In the genomic region with DNA sequence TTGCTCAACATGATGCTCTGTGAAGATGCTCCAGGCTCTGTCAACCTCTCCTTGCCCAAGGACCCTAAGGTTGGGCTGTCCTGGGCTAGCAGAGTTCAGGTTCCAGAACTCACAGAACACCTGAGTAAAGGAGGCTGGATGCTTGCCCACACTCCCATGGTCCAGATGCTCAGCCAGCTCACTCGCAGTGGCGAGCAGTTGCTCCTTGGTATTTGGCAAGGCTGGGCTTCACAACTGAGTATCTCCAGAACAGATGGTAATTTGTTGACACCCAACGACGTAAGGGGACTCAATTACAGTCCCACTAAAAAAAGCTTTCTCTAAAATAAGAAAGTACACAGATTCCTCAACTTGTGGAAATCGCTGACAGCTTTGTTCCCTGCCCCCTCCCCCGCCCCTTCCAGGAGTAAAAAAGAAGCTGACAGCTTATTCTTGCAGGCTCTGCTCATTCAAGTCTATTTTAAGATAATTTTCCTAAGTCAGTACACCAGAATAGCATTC, we compare ENCODE assay signal across 8 mouse cellular contexts.
A peak's percentile ranks its signal among the peaks of the same experiment; 100 is the strongest.
DNase-seq lines count a peak whose midpoint lies in the region; ATAC-seq lines count a peak whose summit lies in the region.

No protein-coding gene starts in this region.

- H3K27ac ChIP-seq in heart, embryonic 10.5 days, result peak overlapping the region; percentile 82
- H3K27ac ChIP-seq in midbrain, embryonic 13.5 days, result no peak overlapping the region

- H3K36me3 ChIP-seq in heart, embryonic 10.5 days, result no peaks in the 10 kb centered on the region
- no peaks in the 10 kb centered on the region for H3K36me3 ChIP-seq in midbrain, embryonic 13.5 days

- WGBS in heart, embryonic 10.5 days, result 32% methylated on average over 6 of the region's 6 CpGs
- 67% methylated on average over 6 of the region's 6 CpGs for WGBS in midbrain, embryonic 13.5 days

- no peaks in the 10 kb centered on the region for H3K27me3 ChIP-seq in heart, embryonic 10.5 days (ENCODE audit: insufficient read depth, poor library complexity, severe bottlenecking)
- 0 out of 2 replicates have a peak, but pooled peaks cover 12% of the 10 kb centered on the region for H3K27me3 ChIP-seq in midbrain, embryonic 13.5 days

- DNase-seq in heart, embryonic 10.5 days (ENCODE audit: low spot score), result no peak
- no peak for DNase-seq in heart, adult 11 months
- peak; percentile 60 for DNase-seq in cerebellum, adult 9-11 months
- peak; percentile 37 to 47 for DNase-seq in gastrocnemius, postnatal 36 days
- DNase-seq in layer of hippocampus, postnatal 25 days (ENCODE audit: extremely low spot score in 1 of 2, low spot score in 1 of 2), result peak; percentile 19 to 30
- DNase-seq in right cerebral cortex, postnatal 25 days, result peak; percentile 79
- DNase-seq in urinary bladder, postnatal 4 days (ENCODE audit: low spot score in 2 of 2), result no peak

- ATAC-seq in midbrain, embryonic 13.5 days, result no peak

- no peaks in the 10 kb centered on the region for H3K9me3 ChIP-seq in heart, embryonic 10.5 days
- no peaks in the 10 kb centered on the region for H3K9me3 ChIP-seq in midbrain, embryonic 13.5 days

- no peak overlapping the region for H3K4me2 ChIP-seq in midbrain, embryonic 13.5 days (replicated peaks)

- H3K9ac ChIP-seq in midbrain, embryonic 13.5 days (replicated peaks), result no peak overlapping the region

- intact Hi-C loops in gastrocnemius, postnatal 36 days (cut with DNase I), result loop anchor here (5.0 to 10.0 kb wide), 2 partner anchors 103 to 159 kb away; no protein-coding TSS in a partner anchor

- peaks cover 64% of the 10 kb centered on the region for H3K4me1 ChIP-seq in heart, embryonic 10.5 days
- peaks cover 21% of the 10 kb centered on the region for H3K4me1 ChIP-seq in midbrain, embryonic 13.5 days (replicated peaks)

- no peak overlapping the region; the same call in 1 of the 2 replicates for H3K4me3 ChIP-seq in heart, embryonic 10.5 days
- no peak overlapping the region for H3K4me3 ChIP-seq in midbrain, embryonic 13.5 days (replicated peaks)

Comparison
In these comparisons a context has a peak if more than half of its experiments do, and no peak if none do; other contexts are left out.
1. DNase-seq: peak in cerebellum, adult 9-11 months (single experiment), gastrocnemius, postnatal 36 days (2 of 2), layer of hippocampus, postnatal 25 days (2 of 2) and right cerebral cortex, postnatal 25 days (single experiment); none in heart, embryonic 10.5 days (single experiment), heart, adult 11 months (single experiment) and urinary bladder, postnatal 4 days (0 of 2).